In the genomic region with DNA sequence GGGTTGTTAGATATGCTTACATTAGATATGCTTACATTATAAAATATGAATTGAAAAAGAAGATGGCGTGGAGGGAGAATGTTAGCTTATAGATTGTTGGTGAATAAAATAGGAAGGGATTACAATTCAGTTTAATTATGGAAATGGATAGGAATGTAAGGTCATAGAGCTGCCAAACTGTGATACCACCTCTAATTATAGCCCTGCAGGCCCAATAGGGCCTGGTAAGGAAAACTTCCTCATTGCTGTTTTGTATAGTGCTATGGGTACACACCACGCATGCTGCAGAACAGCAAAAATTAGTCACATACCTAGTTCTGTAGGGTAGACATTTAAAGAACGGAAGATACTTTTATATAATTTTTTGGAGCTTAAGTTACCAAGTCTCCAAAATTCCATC, we compare ENCODE assay signal across 18 mouse cellular contexts.
"Had no signal": no experiment of that assay in that cellular context is flagged by ENCODE, and none has a peak within 500 bp of the region (broad histone marks: within the 10 kb centered on the region; RNA-seq: fewer than 3 reads in every experiment).

No protein-coding gene starts in this region.

- H3K9me3 ChIP-seq: liver, embryonic 13.5 days; midbrain, embryonic 12.5 days; midbrain, embryonic 15.5 days; neural tube, embryonic 12.5 days; neural tube, embryonic 15.5 days had no signal

- H3K9ac ChIP-seq: liver, embryonic 13.5 days; midbrain, embryonic 12.5 days; midbrain, embryonic 15.5 days; neural tube, embryonic 12.5 days; neural tube, embryonic 15.5 days had no signal

- H3K27ac ChIP-seq: left cerebral cortex, adult 2 months; liver, embryonic 13.5 days; macrophage; midbrain, embryonic 12.5 days; midbrain, embryonic 15.5 days; neural tube, embryonic 12.5 days; neural tube, embryonic 15.5 days; stomach, postnatal 0 days had no signal

- H3K4me3 ChIP-seq: left cerebral cortex, adult 2 months; liver, embryonic 13.5 days; midbrain, embryonic 12.5 days; midbrain, embryonic 15.5 days; neural tube, embryonic 12.5 days; neural tube, embryonic 15.5 days had no signal

- ATAC-seq: midbrain, embryonic 15.5 days had no signal

- H3K27me3 ChIP-seq: liver, embryonic 13.5 days; midbrain, embryonic 12.5 days; midbrain, embryonic 15.5 days; neural tube, embryonic 12.5 days; neural tube, embryonic 15.5 days had no signal

- DNase-seq: kidney, postnatal 10 days; kidney, postnatal 36 days; layer of hippocampus, postnatal 36 days; liver, embryonic 13.5 days; lung, adult 2 months; right cerebral cortex, adult 18-20 months; right cerebral cortex, postnatal 14 days; right cerebral cortex, postnatal 4 days; thymus, adult 2 months; thymus, postnatal 14 days; thymus, postnatal 4 days had no signal

- H3K4me2 ChIP-seq: liver, embryonic 13.5 days; midbrain, embryonic 12.5 days; midbrain, embryonic 15.5 days; neural tube, embryonic 12.5 days; neural tube, embryonic 15.5 days had no signal

- H3K4me1 ChIP-seq: midbrain, embryonic 12.5 days; midbrain, embryonic 15.5 days; neural tube, embryonic 12.5 days; neural tube, embryonic 15.5 days had no signal
